Mouse (Mus musculus) ES-Bruce4 (cell line): Measurements from ENCODE around the gene Gmnc.

ENCODE experiments used
- CTCF ChIP-seq: IDR thresholded peaks from one replicate; pipeline ENCODE4 v1.8.1; 2011; ENCODE audit warnings: low read depth, low read length
- POLR2A ChIP-seq: IDR thresholded peaks from one replicate; pipeline ENCODE4 v1.8.1; 2011; ENCODE audit warnings: low read length; ENCODE audit not compliant: insufficient read depth

DNA sequence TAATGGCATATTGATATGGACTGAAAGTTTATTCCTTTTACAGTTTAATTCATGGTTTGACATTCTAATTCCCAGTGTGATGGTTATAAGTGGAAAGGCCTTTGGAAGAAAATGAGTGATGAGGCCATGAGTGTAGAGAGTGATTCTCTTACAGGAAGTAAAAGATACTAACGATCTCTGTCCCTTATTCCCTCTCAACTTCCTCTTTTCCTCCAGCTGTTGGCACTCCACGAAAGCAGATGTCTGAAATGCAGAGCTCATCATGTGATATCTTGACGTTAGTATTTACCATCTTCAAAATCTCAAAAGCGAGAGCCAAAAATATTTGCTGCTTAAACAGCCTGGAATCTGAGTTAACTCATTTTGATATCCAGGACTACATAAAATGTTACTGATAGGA lies 105.1 kb downstream of the Gmnc start:
- TF ChIP-seq CTCF (no peak), POLR2A (no peak)
